Comparison of ENCODE assay signal across 13 mouse cellular contexts in genomic region chr15:14418532-14418931, GRCm38 (mm10).
DNase-seq lines count a peak whose midpoint lies in the region; ATAC-seq and TF ChIP-seq lines count a peak whose summit lies in the region.
"Had no signal": no experiment of that assay in that cellular context is flagged by ENCODE, and none has a peak within 500 bp of the region (broad histone marks: within the 10 kb centered on the region; RNA-seq: fewer than 3 reads in every experiment).

No protein-coding gene starts in this region.

- H3K36me3 ChIP-seq in intestine, postnatal 0 days (ENCODE audit: control insufficient read depth, insufficient read depth) = no peaks in the 10 kb centered on the region
- no peaks in the 10 kb centered on the region for H3K36me3 ChIP-seq in intestine, embryonic 15.5 days
- H3K36me3 ChIP-seq in MEL (ENCODE audit: control insufficient read depth in 1 of 2, insufficient read depth in 2 of 2, low read length in 2 of 2) = no peaks in the 10 kb centered on the region
- no peaks in the 10 kb centered on the region for H3K36me3 ChIP-seq in kidney, embryonic 15.5 days
- H3K36me3 ChIP-seq in heart, embryonic 12.5 days = no peaks in the 10 kb centered on the region
- H3K36me3 ChIP-seq: limb, embryonic 13.5 days; stomach, embryonic 15.5 days had no signal

- 51% methylated on average over 5 of the region's 5 CpGs for WGBS in intestine, postnatal 0 days
- WGBS in intestine, embryonic 15.5 days = 48% methylated on average over 5 of the region's 5 CpGs
- 51% methylated on average over 5 of the region's 5 CpGs for WGBS in kidney, embryonic 15.5 days
- 35% methylated on average over 5 of the region's 5 CpGs for WGBS in heart, embryonic 12.5 days

- no peaks in the 10 kb centered on the region for H3K4me1 ChIP-seq in intestine, postnatal 0 days (replicated peaks; ENCODE audit: control insufficient read depth, insufficient read depth, low read length)
- H3K4me1 ChIP-seq in intestine, embryonic 15.5 days (replicated peaks) = no peaks in the 10 kb centered on the region
- H3K4me1 ChIP-seq in MEL (ENCODE audit: control insufficient read depth in 1 of 2, insufficient read depth in 2 of 2, low read length in 2 of 2) = no peaks in the 10 kb centered on the region; a peak in 1 of 4 replicates
- H3K4me1 ChIP-seq in cortical plate, adult 2 months (ENCODE audit: control insufficient read depth, insufficient read depth, low read length) = no peaks in the 10 kb centered on the region
- H3K4me1 ChIP-seq in kidney, embryonic 15.5 days = no peaks in the 10 kb centered on the region
- no peaks in the 10 kb centered on the region for H3K4me1 ChIP-seq in heart, embryonic 12.5 days (replicated peaks)
- H3K4me1 ChIP-seq: limb, embryonic 13.5 days; stomach, embryonic 15.5 days had no signal

- peak; percentile 81 for TF ChIP-seq RAD21 in MEL (IDR thresholded peaks at IDR 0.05; ENCODE audit: low read depth, low read length)

- peak; percentile 34 for TF ChIP-seq CTCF in intestine, postnatal 0 days (IDR thresholded peaks at IDR 0.05; ENCODE audit: low read depth)
- peak; percentile 32 to 77 (median 49); a peak in 5 of 6 replicates for TF ChIP-seq CTCF in MEL (IDR thresholded peaks at IDR 0.05 in 2 of 3, conservative IDR thresholded peaks at IDR 0.05 in 1 of 3; ENCODE audit: control insufficient read depth in 1 of 3, insufficient read depth in 1 of 3, low read depth in 2 of 3, low read length in 3 of 3, poor library complexity in 1 of 3, severe bottlenecking in 1 of 3)
- TF ChIP-seq CTCF in cortical plate, adult 2 months (IDR thresholded peaks at IDR 0.05; ENCODE audit: extremely low read depth, insufficient read depth, low read length) = peak; percentile 37; the same call in 1 of the 2 replicates

- no peak overlapping the region for H3K4me3 ChIP-seq in intestine, postnatal 0 days (ENCODE audit: low read depth, low read length)
- no peak overlapping the region for H3K4me3 ChIP-seq in intestine, embryonic 15.5 days (replicated peaks)
- peak overlapping the region in 1 of 2 experiments; percentile 37; a peak in 1 of 4 replicates for H3K4me3 ChIP-seq in MEL (ENCODE audit: control insufficient read depth in 1 of 2, insufficient read depth in 1 of 2, low read depth in 2 of 2, low read length in 2 of 2)
- H3K4me3 ChIP-seq in cortical plate, adult 2 months (ENCODE audit: insufficient read depth, low read length) = no peak overlapping the region
- H3K4me3 ChIP-seq in kidney, embryonic 15.5 days (replicated peaks) = no peak overlapping the region
- no peak overlapping the region for H3K4me3 ChIP-seq in heart, embryonic 12.5 days
- H3K4me3 ChIP-seq: erythroblast, embryonic 14.5 days; limb, embryonic 13.5 days; myocyte; stomach, embryonic 15.5 days had no signal

- H3K27me3 ChIP-seq in intestine, postnatal 0 days (replicated peaks; ENCODE audit: control insufficient read depth, insufficient read depth, low read length) = no peaks in the 10 kb centered on the region
- no peaks in the 10 kb centered on the region for H3K27me3 ChIP-seq in intestine, embryonic 15.5 days (replicated peaks)
- H3K27me3 ChIP-seq in MEL (ENCODE audit: control insufficient read depth in 1 of 2, insufficient read depth in 2 of 2, low read length in 2 of 2) = no peaks in the 10 kb centered on the region
- H3K27me3 ChIP-seq in kidney, embryonic 15.5 days = no peaks in the 10 kb centered on the region
- H3K27me3 ChIP-seq in heart, embryonic 12.5 days (replicated peaks) = no peaks in the 10 kb centered on the region
- H3K27me3 ChIP-seq: limb, embryonic 13.5 days; stomach, embryonic 15.5 days had no signal

- H3K79me2 ChIP-seq in MEL (ENCODE audit: control insufficient read depth, insufficient read depth, low read length, poor library complexity) = no peaks in the 10 kb centered on the region

- H3K9me3 ChIP-seq in intestine, postnatal 0 days (ENCODE audit: control insufficient read depth) = no peaks in the 10 kb centered on the region
- no peaks in the 10 kb centered on the region for H3K9me3 ChIP-seq in intestine, embryonic 15.5 days
- no peaks in the 10 kb centered on the region for H3K9me3 ChIP-seq in MEL (replicated peaks; ENCODE audit: insufficient read depth, low read length)
- H3K9me3 ChIP-seq in kidney, embryonic 15.5 days (replicated peaks) = no peaks in the 10 kb centered on the region
- no peaks in the 10 kb centered on the region for H3K9me3 ChIP-seq in heart, embryonic 12.5 days (replicated peaks)
- H3K9me3 ChIP-seq: limb, embryonic 13.5 days; stomach, embryonic 15.5 days had no signal

- no peak overlapping the region for H3K4me2 ChIP-seq in intestine, postnatal 0 days (replicated peaks; ENCODE audit: low read depth)
- no peak overlapping the region for H3K4me2 ChIP-seq in intestine, embryonic 15.5 days (replicated peaks)
- no peak overlapping the region for H3K4me2 ChIP-seq in kidney, embryonic 15.5 days
- H3K4me2 ChIP-seq in heart, embryonic 12.5 days = no peak overlapping the region
- H3K4me2 ChIP-seq: limb, embryonic 13.5 days; stomach, embryonic 15.5 days had no signal

- ATAC-seq in intestine, postnatal 0 days = no peak
- no peak for ATAC-seq in intestine, embryonic 15.5 days
- ATAC-seq in kidney, embryonic 15.5 days (replicated peaks; ENCODE audit: low FRiP score) = no peak
- ATAC-seq in heart, embryonic 12.5 days (ENCODE audit: insufficient number of reproducible peaks, low FRiP score) = no peak

- peak; percentile 74 for DNase-seq in MEL (ENCODE audit: low read depth, low spot score)
- peak; percentile 5 for DNase-seq in mesoderm, embryonic 11.5 days (ENCODE audit: low read depth, low spot score)
- DNase-seq in thymus, postnatal 10 days (ENCODE audit: low spot score in 2 of 2) = no peak
- DNase-seq: adrenal gland, postnatal 25 days had no signal

- peak in 1 of 2 experiments; percentile 14; a peak in 1 of 4 replicates for TF ChIP-seq EP300 in MEL (IDR thresholded peaks at IDR 0.05; ENCODE audit: low read depth in 1 of 2, low read length in 2 of 2)

- no peak overlapping the region for H3K27ac ChIP-seq in intestine, postnatal 0 days (ENCODE audit: low read depth, low read length)
- no peak overlapping the region for H3K27ac ChIP-seq in intestine, embryonic 15.5 days
- H3K27ac ChIP-seq in MEL (ENCODE audit: control insufficient read depth, low read depth, low read length) = no peak overlapping the region
- H3K27ac ChIP-seq in cortical plate, adult 2 months (ENCODE audit: insufficient read depth, low read length) = no peak overlapping the region
- no peak overlapping the region for H3K27ac ChIP-seq in kidney, embryonic 15.5 days
- H3K27ac ChIP-seq in heart, embryonic 12.5 days (ENCODE audit: poor library complexity, severe bottlenecking) = no peak overlapping the region
- H3K27ac ChIP-seq: limb, embryonic 13.5 days; stomach, embryonic 15.5 days had no signal

- no peak for TF ChIP-seq POLR2A in MEL (IDR thresholded peaks at IDR 0.05; ENCODE audit: control insufficient read depth in 1 of 2, insufficient read depth in 1 of 2, low read depth in 1 of 2, low read length in 2 of 2, poor library complexity in 1 of 2)
- TF ChIP-seq POLR2A in cortical plate, adult 2 months (IDR thresholded peaks at IDR 0.05; ENCODE audit: extremely low read depth, insufficient read depth, low read length) = no peak

- H3K9ac ChIP-seq in intestine, postnatal 0 days (ENCODE audit: low read depth, low read length) = no peak overlapping the region
- no peak overlapping the region for H3K9ac ChIP-seq in intestine, embryonic 15.5 days
- H3K9ac ChIP-seq in MEL (ENCODE audit: control insufficient read depth, low read depth, low read length, poor library complexity, severe bottlenecking) = no peak overlapping the region
- no peak overlapping the region for H3K9ac ChIP-seq in kidney, embryonic 15.5 days
- no peak overlapping the region for H3K9ac ChIP-seq in heart, embryonic 12.5 days
- H3K9ac ChIP-seq: limb, embryonic 13.5 days; stomach, embryonic 15.5 days had no signal

TF ChIP-seq in MEL, 35 proteins besides CTCF, POLR2A, EP300 and RAD21:
- TF ChIP-seq SIN3A (IDR thresholded peaks at IDR 0.05; ENCODE audit: low read length) (peak; percentile 29; the same call in 1 of the 2 replicates), BHLHE40 (IDR thresholded peaks at IDR 0.05; ENCODE audit: borderline replicate concordance, low read depth, low read length) (peak; percentile 17; the same call in 1 of the 2 replicates), GATA1 (IDR thresholded peaks at IDR 0.05; ENCODE audit: low read depth, low read length) (0 out of 2 replicates have a peak, but pooled peaks have one; percentile 10), SMC3 (IDR thresholded peaks at IDR 0.05; ENCODE audit: low read depth, low read length) (peak; percentile 81), MAZ (IDR thresholded peaks at IDR 0.05; ENCODE audit: low read depth, low read length) (no peak), ZC3H11A (IDR thresholded peaks at IDR 0.05; ENCODE audit: low read depth, low read length) (peak; percentile 83)

Comparison
In these comparisons a context has a peak if more than half of its experiments do, and no peak if none do; other contexts are left out.
1. DNase-seq: peak in MEL (single experiment) and mesoderm, embryonic 11.5 days (single experiment); none in thymus, postnatal 10 days (0 of 2).
2. Peak in every context shown above with its lines, with median percentiles within 50 percentile points of each other: CTCF ChIP-seq.